Mouse (Mus musculus) liver, postnatal 0 days (tissue): ENCODE data around the gene Cacng8. TPM values are rescaled to one million over a fixed set of nuclear protein-coding genes. Genes with fewer than 3 reads are reported as not detected.

Source experiments
- ATAC-seq: fragments of 200-750 bp; cut with Nextera tagmentation; 2 replicates; pipeline ENCODE4 v1.8.0; 2017; ENCODE audit warnings: mild to moderate bottlenecking, moderate library complexity
- DNase-seq: peaks from one replicate; pipeline ENCODE4 v3.0.0-alpha.2; 2016
- H3K27ac ChIP-seq: fragments of 300-500 bp; sonication (generic); 2 replicates; pipeline ENCODE4 v1.5.1; 2014; ENCODE audit warnings: antibody characterized with exemption, moderate library complexity, mild to moderate bottlenecking, low read depth
- H3K27me3 ChIP-seq: fragments of 300-500 bp; sonication (generic); 2 replicates; pipeline ENCODE4 v1.6.1; 2014; ENCODE audit warnings: low read length, control low read depth, mixed read lengths; ENCODE audit not compliant: insufficient read depth
- H3K36me3 ChIP-seq: fragments of 300-500 bp; sonication (generic); replicated peaks from 2 replicates; pipeline ENCODE4 v1.6.1; 2014; ENCODE audit warnings: mild to moderate bottlenecking, control low read depth, low read length, moderate library complexity, mixed read lengths; ENCODE audit not compliant: insufficient read depth
- H3K4me1 ChIP-seq: fragments of 300-500 bp; sonication (generic); 2 replicates; pipeline ENCODE4 v1.6.1; 2014; ENCODE audit warnings: antibody characterized with exemption, mild to moderate bottlenecking, control low read depth; ENCODE audit not compliant: insufficient read depth
- H3K4me2 ChIP-seq: fragments of 300-500 bp; sonication (generic); 2 replicates; pipeline ENCODE4 v1.6.1; 2014; ENCODE audit warnings: low read depth, mild to moderate bottlenecking, low read length, moderate library complexity, mixed read lengths
- H3K4me3 ChIP-seq: fragments of 300-500 bp; sonication (generic); 2 replicates; pipeline ENCODE4 v1.5.1; 2014; ENCODE audit warnings: low read depth, low read length
- H3K9ac ChIP-seq: fragments of 300-500 bp; sonication (generic); replicated peaks from 2 replicates; pipeline ENCODE4 v1.6.1; 2014; ENCODE audit warnings: mild to moderate bottlenecking, moderate library complexity
- H3K9me3 ChIP-seq: fragments of 300-500 bp; sonication (generic); 2 replicates; pipeline ENCODE4 v1.6.1; 2016; ENCODE audit warnings: mild to moderate bottlenecking, control low read depth, low read length, mixed read lengths
- CTCF ChIP-seq: sonication (generic); IDR thresholded peaks from 2 replicates; pipeline ENCODE4 v1.5.1; 2016; ENCODE audit warnings: antibody characterized with exemption, low read depth
- EP300 ChIP-seq: IDR thresholded peaks from 2 replicates; pipeline ENCODE4 v1.6.1; 2016; ENCODE audit warnings: antibody characterized with exemption, low read depth, mild to moderate bottlenecking
- WGBS: fragments of 180-500 bp; shearing (Covaris S2); extraction: QIAGEN DNeasy Blood & Tissue Kit; methylation state at CpG from one replicate; pipeline ENCODE4 v1.1.7; 2014; ENCODE audit not compliant: insufficient replicate concordance; 5-methylcytosine and 5-hydroxymethylcytosine counted together
- microRNA-seq: library from miRNA; unstranded; fragments of <30 nt; microRNA quantifications from one replicate; pipeline ENCODE4, GENCODE M21; 2016
- polyA plus RNA-seq: library from polyadenylated mRNA; unstranded; fragments of >200 nt; fragmentation: Nextera tagmentation; extraction: Ambion mirVana; gene quantifications from 2 replicates; pipeline ENCODE4 v1.2.1, GENCODE M21; 2015

Cacng8 gene
- polyA plus RNA-seq, 1 experiment from 2014 or later = not detected

DNA sequence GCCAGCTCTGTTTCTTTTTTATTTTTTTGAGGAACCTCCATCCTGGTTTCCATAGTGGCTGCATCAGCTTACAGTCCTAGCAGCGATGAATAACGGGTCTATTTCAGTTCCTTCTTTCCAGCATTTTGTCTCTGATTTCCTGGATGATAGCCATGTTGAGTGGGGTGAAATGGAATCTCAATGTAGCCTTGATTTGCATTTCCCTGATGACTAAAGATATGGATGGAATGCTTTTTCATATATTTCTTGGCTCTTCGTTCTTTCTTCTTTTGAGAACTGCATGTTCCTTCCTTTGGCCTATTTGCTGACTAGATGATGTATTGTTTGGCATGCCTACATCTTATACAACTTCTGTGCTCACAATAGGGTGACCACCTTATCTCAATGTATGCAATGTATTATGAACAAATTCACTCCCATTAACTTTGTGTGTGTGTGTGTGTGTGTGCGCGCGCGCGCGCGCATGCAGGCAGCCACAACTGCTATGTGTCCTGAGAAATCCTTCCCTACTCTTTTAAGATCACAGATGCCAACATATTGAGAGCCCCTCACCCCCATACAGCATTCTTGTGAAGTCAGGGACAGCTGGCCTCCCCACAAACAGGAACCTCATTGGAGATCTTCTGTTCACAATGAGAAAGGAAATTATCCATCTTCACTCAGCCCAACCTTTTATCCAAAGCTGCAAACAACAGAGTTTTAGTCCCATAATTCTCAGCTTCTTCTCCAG is 66.8 kb downstream of the Cacng8 start:
- no peak for ATAC-seq
- Histone ChIP-seq H3K4me2 (no peak overlapping the region), H3K27ac (no peak overlapping the region), H3K9me3 (no peaks in the 10 kb centered on the region), H3K27me3 (no peaks in the 10 kb centered on the region), H3K9ac (no peak overlapping the region), H3K4me3 (no peak overlapping the region), H3K4me1 (no peaks in the 10 kb centered on the region; the same call in 1 of the 2 replicates), H3K36me3 (no peaks in the 10 kb centered on the region)
- no peak for DNase-seq
- WGBS = 86% methylated on average over 10 of the region's 10 CpGs
- TF ChIP-seq EP300 = no peak
- no peak for TF ChIP-seq CTCF

DNA sequence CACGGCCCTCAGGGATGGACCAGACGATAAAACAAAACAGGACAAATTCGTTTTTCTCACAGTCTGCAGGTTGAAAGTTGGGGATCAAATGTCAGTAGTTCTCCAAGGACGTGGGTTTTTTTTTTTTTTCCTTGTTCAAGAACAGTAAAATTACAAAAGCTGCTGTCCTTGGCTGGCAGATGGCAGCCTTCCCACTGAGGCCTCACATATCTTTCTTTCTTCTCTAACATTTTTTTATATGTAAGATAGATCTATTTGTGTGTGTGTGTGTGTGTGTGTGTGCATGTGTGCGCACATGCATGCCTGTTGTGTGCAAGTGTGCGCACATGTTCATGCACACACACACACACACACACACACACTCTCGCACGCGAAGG is 67.3 kb downstream of the Cacng8 start:
- Histone ChIP-seq H3K27me3 (no peaks in the 10 kb centered on the region), H3K9ac (no peak overlapping the region), H3K36me3 (no peaks in the 10 kb centered on the region), H3K4me3 (no peak overlapping the region), H3K27ac (no peak overlapping the region), H3K4me2 (no peak overlapping the region), H3K9me3 (no peaks in the 10 kb centered on the region), H3K4me1 (no peaks in the 10 kb centered on the region)
- WGBS = 71% methylated on average over 9 of the region's 9 CpGs
- no peak for ATAC-seq
- no peak for DNase-seq
- no peak for TF ChIP-seq CTCF
- TF ChIP-seq EP300 = no peak

GRCm38 (mm10) chr7:3460261-3460660 is 69.8 kb downstream of the Cacng8 start:
- Histone ChIP-seq H3K36me3 (no peaks in the 10 kb centered on the region), H3K4me3 (no peak overlapping the region), H3K27ac (no peak overlapping the region), H3K9ac (no peak overlapping the region), H3K4me2 (no peak overlapping the region), H3K27me3 (no peaks in the 10 kb centered on the region), H3K9me3 (no peaks in the 10 kb centered on the region), H3K4me1 (no peaks in the 10 kb centered on the region)
- TF ChIP-seq EP300 (no peak), CTCF (no peak)
- ATAC-seq (no peak), DNase-seq (no peak)
- WGBS = 76% methylated on average over 8 of the region's 8 CpGs

DNA sequence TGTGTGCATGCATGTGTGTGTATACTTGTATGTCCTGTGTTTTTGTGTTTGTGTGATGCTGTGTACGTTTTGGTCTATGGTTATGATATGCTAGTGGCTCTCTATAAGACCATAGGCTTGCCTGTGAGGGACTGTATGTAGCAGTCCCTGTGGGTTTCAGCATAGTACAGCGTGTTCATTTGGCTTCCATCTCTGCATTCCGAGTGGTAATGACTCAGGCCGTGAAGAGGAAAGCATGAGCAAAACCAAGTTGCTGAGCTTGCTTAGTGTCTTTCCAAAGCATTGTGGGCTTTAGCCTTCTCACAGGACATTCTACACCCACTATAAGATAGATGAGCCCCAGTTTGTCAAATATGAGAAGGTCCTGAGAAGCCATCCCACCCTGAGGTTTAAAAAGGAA is 72.8 kb downstream of the Cacng8 start:
- no peak overlapping the region for H3K4me3 ChIP-seq
- no peak for TF ChIP-seq EP300
- no peak for TF ChIP-seq CTCF
- no peak for DNase-seq
- H3K4me1 ChIP-seq = no peaks in the 10 kb centered on the region
- ATAC-seq = no peak
- H3K9me3 ChIP-seq = no peaks in the 10 kb centered on the region
- 69% methylated on average over 4 of the region's 4 CpGs for WGBS
- no peaks in the 10 kb centered on the region for H3K36me3 ChIP-seq
- no peak overlapping the region for H3K4me2 ChIP-seq
- H3K27me3 ChIP-seq = no peaks in the 10 kb centered on the region
- no peak overlapping the region for H3K9ac ChIP-seq
- no peak overlapping the region for H3K27ac ChIP-seq

Small RNA genes within 50 kb of the gene (microRNA-seq; reads per million reads assigned to microRNA genes)
- gene Gm23450 = not detected

Other genes starting within 250 kb of the Cacng8 start
- gene AU018091, start 221.5 kb upstream of the Cacng8 start, polyA plus RNA-seq = not detected in 2 replicates
- 4.2 and 5.1 TPM in 2 replicates for gene Nlrp12, start 140.9 kb upstream of the Cacng8 start, polyA plus RNA-seq
- 38.6 and 40.7 TPM in 2 replicates for gene Myadm, start 101.6 kb upstream of the Cacng8 start, polyA plus RNA-seq
- gene Prkcg, start 101.5 kb upstream of the Cacng8 start, polyA plus RNA-seq = 0.04 and 0.09 TPM in 2 replicates
- gene Cacng7, start 57.7 kb upstream of the Cacng8 start, polyA plus RNA-seq = 0.12 and 0.13 TPM in 2 replicates
- 0.30 TPM in 1 of 2 replicates, not detected in the other for gene Cacng6, start 33.5 kb downstream of the Cacng8 start, polyA plus RNA-seq
- gene Tarm1, start 111.9 kb downstream of the Cacng8 start, polyA plus RNA-seq = 0.24 and 0.41 TPM in 2 replicates
- gene Oscar, start 225.5 kb downstream of the Cacng8 start, polyA plus RNA-seq = 0.12 TPM in 1 of 2 replicates, not detected in the other
- gene Ndufa3, start 226.7 kb downstream of the Cacng8 start, polyA plus RNA-seq = 385 and 415 TPM in 2 replicates
- gene Tfpt, start 239.2 kb downstream of the Cacng8 start, polyA plus RNA-seq = 8.8 and 9.8 TPM in 2 replicates
- 20.8 and 24.9 TPM in 2 replicates for gene Prpf31, start 239.3 kb downstream of the Cacng8 start, polyA plus RNA-seq